Mouse (Mus musculus): Measurements from ENCODE around the gene March4. TPM values are rescaled to one million over a fixed set of nuclear protein-coding genes. Genes with fewer than 3 reads are reported as not detected.

Gene March4
- not detected for polyA plus RNA-seq (2017; shearing (Covaris generic))

DNA sequence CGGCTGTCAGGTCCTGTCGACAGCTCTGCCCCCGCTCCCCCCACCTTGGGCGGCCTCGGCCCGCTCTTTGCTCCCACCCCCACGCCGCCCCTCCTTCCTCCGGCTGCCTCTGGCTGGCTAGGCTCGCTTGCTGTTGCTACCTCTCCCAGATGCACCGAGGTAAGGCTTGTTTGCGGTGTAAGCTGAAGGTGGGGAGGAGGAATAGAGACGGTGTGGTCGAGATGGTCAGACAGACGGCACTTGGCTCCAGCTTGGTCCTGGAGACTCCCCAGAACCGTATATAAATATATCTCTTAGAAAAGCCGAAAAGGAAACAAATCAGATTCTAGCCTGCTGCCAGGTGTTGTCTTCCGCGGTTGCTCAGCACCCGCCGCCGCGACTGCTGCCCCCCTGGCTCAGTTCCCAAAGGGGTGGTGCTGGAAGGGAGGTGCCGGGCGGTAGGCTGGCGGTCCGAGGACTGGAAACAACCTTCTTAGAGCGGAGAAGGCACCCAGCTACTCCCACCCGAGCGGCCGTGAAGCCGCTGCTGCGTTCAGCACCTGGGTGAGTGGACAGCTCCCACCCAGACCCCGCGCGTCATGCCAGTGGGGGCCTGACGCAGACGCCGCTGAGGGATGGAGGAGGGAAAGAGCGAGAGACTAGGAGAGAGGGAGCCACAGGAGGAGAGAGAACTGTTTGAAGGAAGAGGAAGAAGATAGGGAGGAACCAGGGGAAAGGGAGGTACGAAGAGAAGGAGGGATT lies at the start of gene March4:
March4 (minus strand) TSS at position 320 of the 741 bp plus-strand sequence.

DNA sequence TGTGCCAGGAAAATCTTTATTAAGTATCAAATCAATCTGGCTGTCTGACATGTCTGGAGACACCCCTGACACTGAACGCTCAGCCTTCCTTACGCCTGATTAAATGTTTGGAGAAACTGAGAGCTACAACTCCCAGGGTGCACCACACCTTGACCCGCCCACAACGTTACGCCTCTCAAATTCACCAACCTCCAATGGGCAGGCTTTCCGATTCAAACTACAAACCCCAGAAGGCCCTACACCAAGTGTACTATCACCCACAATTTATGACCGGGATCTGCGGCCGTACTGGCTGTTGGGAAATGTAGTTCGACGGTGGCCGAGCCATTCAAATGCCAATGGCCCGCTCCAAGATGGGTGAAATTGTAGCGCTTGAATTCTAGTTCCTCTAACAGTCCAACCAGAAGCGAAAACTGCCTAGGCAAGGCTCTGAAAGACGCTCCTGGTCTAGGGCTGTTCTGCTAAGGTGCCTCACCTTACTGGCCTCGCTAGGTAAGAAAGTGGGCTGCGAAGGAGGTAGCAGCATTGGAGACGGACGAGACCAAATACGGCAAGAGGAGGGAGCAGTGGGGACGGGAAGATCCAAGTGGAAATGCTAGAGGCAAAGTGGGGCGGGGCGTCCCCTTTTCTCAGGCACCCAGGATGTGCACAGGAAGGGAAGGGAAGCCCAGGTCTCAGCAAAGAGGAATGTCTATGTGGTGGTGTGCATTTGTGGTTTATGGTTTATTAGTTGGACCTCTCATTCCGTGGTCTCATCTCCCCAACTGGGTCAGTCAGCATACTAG lies 46.4 kb upstream of the March4 start, which contains the start of gene Smarcal1:
Smarcal1 (plus strand) TSS at position 305 of the 785 bp plus-strand sequence.

Other genes starting within 250 kb of the March4 start
- gene Xrcc5, start 229.5 kb downstream of the March4 start, polyA plus RNA-seq (2017; shearing (Covaris generic)): 41.3 TPM
- 28.8 TPM for gene Smarcal1, start 46.3 kb upstream of the March4 start, polyA plus RNA-seq (2017; shearing (Covaris generic))
- gene Ankar, start 163.6 kb upstream of the March4 start, polyA plus RNA-seq (2017; shearing (Covaris generic)): not detected
- 2,221 TPM for gene Rpl37a, start 174.4 kb upstream of the March4 start, polyA plus RNA-seq (2017; shearing (Covaris generic))

Data from inflammation-experienced regulatory T-cells, adult 16 weeks (primary cell).